Mouse (Mus musculus) layer of hippocampus, postnatal 10 days (tissue): Measurements from ENCODE around the gene Ap2a1. TPM values are rescaled to one million over a fixed set of nuclear protein-coding genes. Genes with fewer than 3 reads are reported as not detected.

Experiments
- DNase-seq, 2 experiments: peaks; one replicate each; pipeline ENCODE4 v3.0.0; 2021; ENCODE audit warnings: low spot score in 2 of 2
- total RNA-seq, 2 experiments: library from RNA; stranded (reverse); gene quantifications; 2 replicates each; pipeline ENCODE4 v1.2.3; 2021

The Ap2a1 gene
- total RNA-seq, 2 experiments from 2014 or later: 261 to 290 TPM

- no peak for DNase-seq
These were observed 25.0 kb upstream of the Ap2a1 start for GRCm38 (mm10) chr7:44954091-44954885.

- DNase-seq: no peak
These were observed 24.3 kb upstream of the Ap2a1 start for GRCm38 (mm10) chr7:44953561-44953960.

GRCm38 (mm10) chr7:44952611-44953306 is 23.5 kb upstream of the Ap2a1 start:
- peak; percentile 73 to 82 for DNase-seq

GRCm38 (mm10) chr7:44951960-44952359 is 22.7 kb upstream of the Ap2a1 start:
- DNase-seq: peak in 1 of 2 experiments; percentile 25

GRCm38 (mm10) chr7:44949922-44950321 is 20.6 kb upstream of the Ap2a1 start:
- DNase-seq: no peak

GRCm38 (mm10) chr7:44942904-44943303 is 13.6 kb upstream of the Ap2a1 start, which contains the start of gene Tsks:
Tsks (plus strand) TSS chr7:44943204.
- no peak for DNase-seq

GRCm38 (mm10) chr7:44938680-44939079 is 9.4 kb upstream of the Ap2a1 start:
- no peak for DNase-seq

- no peak for DNase-seq
These were observed 726 bp downstream of the Ap2a1 start for GRCm38 (mm10) chr7:44928570-44928969.

- peak in 1 of 2 experiments; percentile 43 for DNase-seq
These were observed 3.8 kb downstream of the Ap2a1 start for GRCm38 (mm10) chr7:44925468-44925867.

GRCm38 (mm10) chr7:44922530-44922929 is 6.8 kb downstream of the Ap2a1 start:
- no peak for DNase-seq

- DNase-seq: no peak
These were observed 10.2 kb downstream of the Ap2a1 start for GRCm38 (mm10) chr7:44919127-44919526.

GRCm38 (mm10) chr7:44918219-44918618 is 11.1 kb downstream of the Ap2a1 start:
- DNase-seq: no peak

- DNase-seq: no peak
These were observed 12.4 kb downstream of the Ap2a1 start for GRCm38 (mm10) chr7:44916881-44917280.

- peak in 1 of 2 experiments; percentile 9 for DNase-seq
These were observed 13.1 kb downstream of the Ap2a1 start for GRCm38 (mm10) chr7:44916191-44916590.

GRCm38 (mm10) chr7:44915314-44915713 is 14.0 kb downstream of the Ap2a1 start:
- no peak for DNase-seq

GRCm38 (mm10) chr7:44914396-44914795 is 14.9 kb downstream of the Ap2a1 start:
- no peak for DNase-seq

GRCm38 (mm10) chr7:44908706-44909476 is 20.4 kb downstream of the Ap2a1 start:
- no peak for DNase-seq

GRCm38 (mm10) chr7:44905430-44905829 is 23.9 kb downstream of the Ap2a1 start:
- DNase-seq: no peak

- peak in 1 of 2 experiments; percentile 43 for DNase-seq
These were observed 28.0 kb downstream of the Ap2a1 start for GRCm38 (mm10) chr7:44901230-44901722.

- DNase-seq: no peak
These were observed 28.7 kb downstream of the Ap2a1 start for GRCm38 (mm10) chr7:44900632-44901031.

GRCm38 (mm10) chr7:44898607-44899006 is 30.7 kb downstream of the Ap2a1 start:
- peak in 1 of 2 experiments; percentile 57 for DNase-seq
